Mouse (Mus musculus) heart, embryonic 13.5 days (tissue): ENCODE data around the gene Palm2. TPM values are rescaled to one million over a fixed set of nuclear protein-coding genes. Genes with fewer than 3 reads are reported as not detected.

Experiments used
- ATAC-seq: fragments of 200-750 bp; cut with Nextera tagmentation; 2 replicates; pipeline ENCODE4 v1.8.0; 2017; ENCODE audit warnings: moderate TSS enrichment; ENCODE audit not compliant: insufficient number of reproducible peaks, low FRiP score, low TSS enrichment; ENCODE audit errors: extremely low read depth
- H3K27ac ChIP-seq: fragments of 300-500 bp; sonication (generic); replicated peaks from 2 replicates; pipeline ENCODE4 v1.5.1; 2015; ENCODE audit warnings: moderate library complexity, mild to moderate bottlenecking, inconsistent platforms
- H3K27me3 ChIP-seq: fragments of 300-500 bp; sonication (generic); replicated peaks from 2 replicates; pipeline ENCODE4 v1.6.1; 2015; ENCODE audit warnings: mild to moderate bottlenecking, inconsistent platforms
- H3K36me3 ChIP-seq: fragments of 300-500 bp; sonication (generic); 2 replicates; pipeline ENCODE4 v1.6.1; 2015; ENCODE audit warnings: mild to moderate bottlenecking, inconsistent platforms
- H3K4me1 ChIP-seq: fragments of 300-500 bp; sonication (generic); 2 replicates; pipeline ENCODE4 v1.6.1; 2015; ENCODE audit warnings: inconsistent platforms
- H3K4me2 ChIP-seq: fragments of 300-500 bp; sonication (generic); 2 replicates; pipeline ENCODE4 v1.6.1; 2015; ENCODE audit warnings: inconsistent platforms, mild to moderate bottlenecking, moderate library complexity
- H3K4me3 ChIP-seq: fragments of 300-500 bp; sonication (generic); 2 replicates; pipeline ENCODE4 v1.5.1; 2015; ENCODE audit warnings: moderate library complexity, mild to moderate bottlenecking, inconsistent platforms
- H3K9ac ChIP-seq: fragments of 300-500 bp; sonication (generic); 2 replicates; pipeline ENCODE4 v1.6.1; 2015; ENCODE audit warnings: inconsistent platforms, mild to moderate bottlenecking, moderate library complexity
- H3K9me3 ChIP-seq: fragments of 300-500 bp; sonication (generic); 2 replicates; pipeline ENCODE4 v1.6.1; 2016; ENCODE audit warnings: inconsistent platforms
- WGBS: fragments of 180-500 bp; shearing (Covaris S2); methylation state at CpG from one replicate; pipeline ENCODE4 v1.1.7; 2015; ENCODE audit warnings: mixed read lengths; 5-methylcytosine and 5-hydroxymethylcytosine counted together
- polyA plus RNA-seq: library from polyadenylated mRNA; unstranded; fragments of >200 nt; fragmentation: Nextera tagmentation; extraction: Ambion mirVana; gene quantifications from 2 replicates; pipeline ENCODE4 v1.2.1, GENCODE M21; 2015

Palm2 gene
- polyA plus RNA-seq, 1 experiment from 2014 or later, result 22.6 TPM

- Histone ChIP-seq H3K27me3 (no peaks in the 10 kb centered on the region), H3K36me3 (peaks cover 53% of the 10 kb centered on the region), H3K4me2 (no peak overlapping the region), H3K9ac (no peak overlapping the region), H3K27ac (no peak overlapping the region), H3K4me3 (no peak overlapping the region), H3K4me1 (peaks cover 45% of the 10 kb centered on the region), H3K9me3 (no peaks in the 10 kb centered on the region)
- no peak for ATAC-seq
- WGBS, result 61% methylated on average over 3 of the region's 3 CpGs
These were observed 252.7 kb downstream of the Palm2 start for GRCm38 (mm10) chr4:57686736-57687135.

GRCm38 (mm10) chr4:57687583-57687982, 253.5 kb downstream of the Palm2 start:
- Histone ChIP-seq H3K9me3 (no peaks in the 10 kb centered on the region), H3K4me1 (peaks cover 36% of the 10 kb centered on the region), H3K9ac (no peak overlapping the region), H3K27me3 (no peaks in the 10 kb centered on the region), H3K4me3 (no peak overlapping the region), H3K36me3 (peaks cover 59% of the 10 kb centered on the region), H3K4me2 (no peak overlapping the region), H3K27ac (no peak overlapping the region)
- WGBS, result 63% methylated on average over 3 of the region's 3 CpGs
- ATAC-seq, result no peak

- no peak overlapping the region for H3K4me2 ChIP-seq
- peaks cover 31% of the 10 kb centered on the region for H3K4me1 ChIP-seq
- no peak overlapping the region for H3K27ac ChIP-seq
- peaks cover 64% of the 10 kb centered on the region for H3K36me3 ChIP-seq
- H3K9me3 ChIP-seq, result no peaks in the 10 kb centered on the region
- H3K27me3 ChIP-seq, result no peaks in the 10 kb centered on the region
- 67% methylated on average over 9 of the region's 9 CpGs for WGBS
- H3K9ac ChIP-seq, result no peak overlapping the region
- H3K4me3 ChIP-seq, result no peak overlapping the region
- ATAC-seq, result no peak
These were observed 254.1 kb downstream of the Palm2 start for GRCm38 (mm10) chr4:57688131-57688530.

- ATAC-seq, result no peak
- WGBS, result 67% methylated on average over 6 of the region's 6 CpGs
- Histone ChIP-seq H3K27me3 (no peaks in the 10 kb centered on the region), H3K9me3 (no peaks in the 10 kb centered on the region), H3K4me2 (no peak overlapping the region), H3K9ac (no peak overlapping the region), H3K4me3 (no peak overlapping the region), H3K4me1 (peaks cover 16% of the 10 kb centered on the region), H3K36me3 (peaks cover 75% of the 10 kb centered on the region), H3K27ac (no peak overlapping the region)
These were observed 256.0 kb downstream of the Palm2 start for GRCm38 (mm10) chr4:57690001-57690400.

GRCm38 (mm10) chr4:57690805-57691204, 256.8 kb downstream of the Palm2 start:
- Histone ChIP-seq H3K27me3 (no peaks in the 10 kb centered on the region), H3K4me1 (peaks cover 12% of the 10 kb centered on the region), H3K9me3 (no peaks in the 10 kb centered on the region), H3K36me3 (peaks cover 81% of the 10 kb centered on the region), H3K4me3 (no peak overlapping the region), H3K27ac (no peak overlapping the region), H3K4me2 (no peak overlapping the region), H3K9ac (no peak overlapping the region)
- 67% methylated on average over 1 of the region's 1 CpGs for WGBS
- ATAC-seq, result no peak

- H3K27ac ChIP-seq, result 0 out of 2 replicates have a peak overlapping the region, but pooled peaks have one; percentile 36
- peaks cover 9% of the 10 kb centered on the region; the same call in 1 of the 2 replicates for H3K4me1 ChIP-seq
- H3K4me3 ChIP-seq, result no peak overlapping the region
- H3K9ac ChIP-seq, result no peak overlapping the region
- no peak overlapping the region for H3K4me2 ChIP-seq
- peaks cover 77% of the 10 kb centered on the region for H3K36me3 ChIP-seq
- WGBS, result 66% methylated on average over 5 of the region's 5 CpGs
- no peak for ATAC-seq
- H3K9me3 ChIP-seq, result no peaks in the 10 kb centered on the region
- H3K27me3 ChIP-seq, result no peaks in the 10 kb centered on the region
These were observed 260.5 kb downstream of the Palm2 start for GRCm38 (mm10) chr4:57694356-57695136.

- no peak for ATAC-seq
- no peaks in the 10 kb centered on the region for H3K27me3 ChIP-seq
- no peaks in the 10 kb centered on the region for H3K9me3 ChIP-seq
- H3K27ac ChIP-seq, result no peak overlapping the region
- H3K4me2 ChIP-seq, result no peak overlapping the region
- H3K4me1 ChIP-seq, result peaks cover 16% of the 10 kb centered on the region; the same call in 1 of the 2 replicates
- no peak overlapping the region for H3K9ac ChIP-seq
- H3K4me3 ChIP-seq, result no peak overlapping the region
- H3K36me3 ChIP-seq, result peaks cover 61% of the 10 kb centered on the region
- WGBS, result 90% methylated on average over 11 of the region's 11 CpGs
These were observed 262.9 kb downstream of the Palm2 start for GRCm38 (mm10) chr4:57696955-57697354.

- Histone ChIP-seq H3K27ac (no peak overlapping the region), H3K9me3 (no peaks in the 10 kb centered on the region)
These were observed 264.0 kb downstream of the Palm2 start for GRCm38 (mm10) chr4:57697918-57698611.

GRCm38 (mm10) chr4:57701576-57701975, 267.5 kb downstream of the Palm2 start:
- no peaks in the 10 kb centered on the region for H3K9me3 ChIP-seq
- H3K4me2 ChIP-seq, result no peak overlapping the region
- H3K36me3 ChIP-seq, result peaks cover 46% of the 10 kb centered on the region
- ATAC-seq, result no peak
- no peak overlapping the region for H3K4me3 ChIP-seq
- peaks cover 18% of the 10 kb centered on the region; the same call in 1 of the 2 replicates for H3K4me1 ChIP-seq
- H3K27ac ChIP-seq, result no peak overlapping the region
- 82% methylated on average over 5 of the region's 5 CpGs for WGBS
- H3K27me3 ChIP-seq, result no peaks in the 10 kb centered on the region
- H3K9ac ChIP-seq, result no peak overlapping the region

More at GRCm38 (mm10) chr4:57697918-57698611, 264.0 kb downstream of the Palm2 start:
- WGBS, result 85% methylated on average over 12 of the region's 12 CpGs
- Histone ChIP-seq H3K36me3 (peaks cover 55% of the 10 kb centered on the region), H3K4me2 (no peak overlapping the region), H3K9ac (no peak overlapping the region), H3K4me1 (peaks cover 18% of the 10 kb centered on the region), H3K4me3 (no peak overlapping the region), H3K27me3 (no peaks in the 10 kb centered on the region)
- ATAC-seq, result no peak

- H3K27me3 ChIP-seq, result no peaks in the 10 kb centered on the region
- ATAC-seq, result no peak
- peak overlapping the region; percentile 9; the same call in 1 of the 2 replicates for H3K27ac ChIP-seq
- peaks cover 18% of the 10 kb centered on the region; the same call in 1 of the 2 replicates for H3K4me1 ChIP-seq
- H3K9me3 ChIP-seq, result no peaks in the 10 kb centered on the region
- peaks cover 40% of the 10 kb centered on the region for H3K36me3 ChIP-seq
- H3K9ac ChIP-seq, result no peak overlapping the region
- 74% methylated on average over 11 of the region's 11 CpGs for WGBS
- H3K4me2 ChIP-seq, result no peak overlapping the region
- no peak overlapping the region for H3K4me3 ChIP-seq
These were observed 269.8 kb downstream of the Palm2 start for GRCm38 (mm10) chr4:57703574-57704470.

- Histone ChIP-seq H3K36me3 (peaks cover 42% of the 10 kb centered on the region), H3K9ac (no peak overlapping the region), H3K27me3 (no peaks in the 10 kb centered on the region), H3K27ac (no peak overlapping the region), H3K4me2 (no peak overlapping the region), H3K9me3 (no peaks in the 10 kb centered on the region), H3K4me3 (no peak overlapping the region), H3K4me1 (peaks cover 14% of the 10 kb centered on the region; the same call in 1 of the 2 replicates)
- ATAC-seq, result no peak
- 88% methylated on average over 7 of the region's 7 CpGs for WGBS
These were observed 270.5 kb downstream of the Palm2 start for GRCm38 (mm10) chr4:57704575-57704974.
